Comparison of ENCODE assay signal across 10 mouse cellular contexts in genomic region chr6:52078530-52079340, GRCm38 (mm10).
DNase-seq lines count a peak whose midpoint lies in the region; ATAC-seq and TF ChIP-seq lines count a peak whose summit lies in the region.
"Had no signal": no experiment of that assay in that cellular context is flagged by ENCODE, and none has a peak within 500 bp of the region (broad histone marks: within the 10 kb centered on the region; RNA-seq: fewer than 3 reads in every experiment).

No protein-coding gene starts in this region.

- H3K27ac ChIP-seq in forebrain, embryonic 10.5 days, result no peak overlapping the region
- no peak overlapping the region for H3K27ac ChIP-seq in forebrain, embryonic 15.5 days (replicated peaks)
- peak overlapping the region; percentile 100 for H3K27ac ChIP-seq in ES-Bruce4 (ENCODE audit: insufficient read depth, low read length)
- H3K27ac ChIP-seq in forebrain, embryonic 11.5 days (ENCODE audit: low read depth, low read length), result no peak overlapping the region
- no peak overlapping the region for H3K27ac ChIP-seq in midbrain, embryonic 11.5 days (ENCODE audit: low read depth, low read length)
- H3K27ac ChIP-seq: left cerebral cortex, adult 2 months had no signal

- peak; percentile 38 for TF ChIP-seq POLR2A in ES-Bruce4 (IDR thresholded peaks at IDR 0.05; ENCODE audit: insufficient read depth, low read length)

- no peaks in the 10 kb centered on the region for H3K36me3 ChIP-seq in forebrain, embryonic 10.5 days (replicated peaks)
- H3K36me3 ChIP-seq in forebrain, embryonic 15.5 days, result no peaks in the 10 kb centered on the region
- no peaks in the 10 kb centered on the region for H3K36me3 ChIP-seq in ES-Bruce4 (ENCODE audit: control insufficient read depth, insufficient read depth, low read length, poor library complexity, severe bottlenecking)
- no peaks in the 10 kb centered on the region for H3K36me3 ChIP-seq in forebrain, embryonic 11.5 days (ENCODE audit: control insufficient read depth, insufficient read depth, low read length)
- no peaks in the 10 kb centered on the region for H3K36me3 ChIP-seq in midbrain, embryonic 11.5 days (ENCODE audit: control insufficient read depth, insufficient read depth, low read length)

- H3K9ac ChIP-seq in forebrain, embryonic 15.5 days (replicated peaks), result no peak overlapping the region
- peak overlapping the region; percentile 62 for H3K9ac ChIP-seq in ES-Bruce4 (ENCODE audit: low read depth, poor library complexity, severe bottlenecking)
- H3K9ac ChIP-seq in forebrain, embryonic 11.5 days (ENCODE audit: low read length), result no peak overlapping the region
- H3K9ac ChIP-seq in midbrain, embryonic 11.5 days (ENCODE audit: low read length), result peak overlapping the region; percentile 42; the same call in 1 of the 2 replicates

- whole genome bisulfite sequencing in forebrain, embryonic 10.5 days, result 22% methylated on average over 12 of the region's 12 CpGs
- 24% methylated on average over 12 of the region's 12 CpGs for WGBS in forebrain, embryonic 15.5 days
- 20% methylated on average over 12 of the region's 12 CpGs for WGBS in forebrain, embryonic 11.5 days
- 15% methylated on average over 12 of the region's 12 CpGs for WGBS in midbrain, embryonic 11.5 days

- peaks cover 16% of the 10 kb centered on the region; the same call in 1 of the 2 replicates for H3K27me3 ChIP-seq in forebrain, embryonic 10.5 days (ENCODE audit: poor library complexity, severe bottlenecking)
- H3K27me3 ChIP-seq in forebrain, embryonic 15.5 days, result no peaks in the 10 kb centered on the region
- no peaks in the 10 kb centered on the region for H3K27me3 ChIP-seq in ES-Bruce4 (ENCODE audit: control insufficient read depth, insufficient read depth, low read length, poor library complexity, severe bottlenecking)
- no peaks in the 10 kb centered on the region for H3K27me3 ChIP-seq in forebrain, embryonic 11.5 days (ENCODE audit: control insufficient read depth, insufficient read depth, low read length)
- no peaks in the 10 kb centered on the region for H3K27me3 ChIP-seq in midbrain, embryonic 11.5 days (ENCODE audit: control insufficient read depth, insufficient read depth, low read length)

- TF ChIP-seq EP300 in ES-Bruce4 (IDR thresholded peaks at IDR 0.05; ENCODE audit: insufficient read depth, low read depth, low read length), result peak; percentile 100

- no peak for TF ChIP-seq CTCF in ES-Bruce4 (IDR thresholded peaks at IDR 0.05; ENCODE audit: low read depth, low read length)

- 0 out of 2 replicates have a peak overlapping the region, but pooled peaks have one; percentile 3 for H3K4me3 ChIP-seq in forebrain, embryonic 10.5 days
- H3K4me3 ChIP-seq in forebrain, embryonic 15.5 days, result no peak overlapping the region
- H3K4me3 ChIP-seq in ES-Bruce4 (ENCODE audit: low read depth, low read length), result no peak overlapping the region
- H3K4me3 ChIP-seq in forebrain, embryonic 11.5 days (ENCODE audit: low read depth, low read length), result no peak overlapping the region
- no peak overlapping the region for H3K4me3 ChIP-seq in midbrain, embryonic 11.5 days (ENCODE audit: low read depth, low read length)
- H3K4me3 ChIP-seq: left cerebral cortex, adult 2 months had no signal

- no peak for ATAC-seq in forebrain, embryonic 15.5 days (replicated peaks)
- ATAC-seq in forebrain, embryonic 11.5 days (replicated peaks; ENCODE audit: low FRiP score), result no peak
- ATAC-seq in midbrain, embryonic 11.5 days (ENCODE audit: low FRiP score), result no peak
- ATAC-seq in frontal cortex, adult (ENCODE audit: low TSS enrichment), result no peak
- ATAC-seq: inflammation-experienced regulatory T-cells, adult 6 months had no signal

- intact Hi-C loops in gastrocnemius, postnatal 36 days (cut with DNase I), result no loop called here

- no peak overlapping the region for H3K4me2 ChIP-seq in forebrain, embryonic 15.5 days (replicated peaks)
- H3K4me2 ChIP-seq in forebrain, embryonic 11.5 days (ENCODE audit: low read depth, low read length, severe bottlenecking), result peak overlapping the region; percentile 37; the same call in 1 of the 2 replicates
- peak overlapping the region; percentile 40 for H3K4me2 ChIP-seq in midbrain, embryonic 11.5 days

- H3K4me1 ChIP-seq in forebrain, embryonic 10.5 days, result peaks cover 10% of the 10 kb centered on the region
- peaks cover 11% of the 10 kb centered on the region for H3K4me1 ChIP-seq in forebrain, embryonic 15.5 days
- H3K4me1 ChIP-seq in ES-Bruce4 (ENCODE audit: control insufficient read depth, insufficient read depth, low read length), result peaks cover 2% of the 10 kb centered on the region
- H3K4me1 ChIP-seq in forebrain, embryonic 11.5 days (replicated peaks; ENCODE audit: control insufficient read depth, insufficient read depth, low read length), result 0 out of 2 replicates have a peak, but pooled peaks cover 2% of the 10 kb centered on the region
- H3K4me1 ChIP-seq in midbrain, embryonic 11.5 days (ENCODE audit: control insufficient read depth, insufficient read depth, low read length), result peaks cover 4% of the 10 kb centered on the region; the same call in 1 of the 2 replicates

- DNase-seq in forebrain, embryonic 10.5 days (ENCODE audit: extremely low spot score, low spot score), result no peak
- no peak for DNase-seq in forebrain, embryonic 11.5 days (ENCODE audit: low spot score)
- DNase-seq in midbrain, embryonic 11.5 days (ENCODE audit: low spot score, missing footprints), result peak; percentile 87
- DNase-seq in cerebellum, adult 8-10 months, result no peak
- no peak for DNase-seq in gastrocnemius, postnatal 36 days

- H3K9me3 ChIP-seq in forebrain, embryonic 10.5 days, result no peaks in the 10 kb centered on the region
- H3K9me3 ChIP-seq in forebrain, embryonic 15.5 days, result no peaks in the 10 kb centered on the region
- no peaks in the 10 kb centered on the region for H3K9me3 ChIP-seq in ES-Bruce4 (replicated peaks; ENCODE audit: control insufficient read depth, insufficient read depth, low read length, poor library complexity, severe bottlenecking)
- H3K9me3 ChIP-seq in forebrain, embryonic 11.5 days (ENCODE audit: control insufficient read depth, low read length), result no peaks in the 10 kb centered on the region
- no peaks in the 10 kb centered on the region for H3K9me3 ChIP-seq in midbrain, embryonic 11.5 days (ENCODE audit: control insufficient read depth, low read length)

Comparison
In these comparisons a context has a peak if more than half of its experiments do, and no peak if none do; other contexts are left out.
1. H3K9ac ChIP-seq: peak in ES-Bruce4 (single experiment) and midbrain, embryonic 11.5 days (single experiment); none in forebrain, embryonic 15.5 days (single experiment) and forebrain, embryonic 11.5 days (single experiment).